Mouse (Mus musculus): Measurements from ENCODE around the gene Mis18bp1. TPM values are rescaled to one million over a fixed set of nuclear protein-coding genes. Genes with fewer than 3 reads are reported as not detected.
"Not testable (repeated sequence)": the region's sequence is repeated elsewhere in the genome, so short reads cannot be mapped to it uniquely, and the experiment has no call there.

The Mis18bp1 gene
- total and polyA plus RNA-seq, 3 experiments = 20.0 to 21.2 TPM; not detected in 1

- not testable (repeated sequence) for H3K27ac ChIP-seq (ENCODE audit: control insufficient read depth, low read depth, low read length); H3K36me3 ChIP-seq (ENCODE audit: control insufficient read depth in 1 of 2, insufficient read depth in 2 of 2, low read length in 2 of 2); H3K9me3 ChIP-seq (replicated peaks; ENCODE audit: insufficient read depth, low read length); DNase-seq (ENCODE audit: low read depth, low spot score); H3K4me3 ChIP-seq (ENCODE audit: control insufficient read depth in 1 of 2, insufficient read depth in 1 of 2, low read depth in 2 of 2, low read length in 2 of 2); H3K27me3 ChIP-seq (ENCODE audit: control insufficient read depth in 1 of 2, insufficient read depth in 2 of 2, low read length in 2 of 2); H3K9ac ChIP-seq (ENCODE audit: control insufficient read depth, low read depth, low read length, poor library complexity, severe bottlenecking); H3K79me2 ChIP-seq (ENCODE audit: control insufficient read depth, insufficient read depth, low read length, poor library complexity); H3K4me1 ChIP-seq (ENCODE audit: control insufficient read depth in 1 of 2, insufficient read depth in 2 of 2, low read length in 2 of 2)
Observed at GRCm38 (mm10) chr12:65114978-65115377, 57.4 kb downstream of the Mis18bp1 start.

GRCm38 (mm10) chr12:65113925-65114324 is 58.5 kb downstream of the Mis18bp1 start:
- no peak overlapping the region for H3K4me3 ChIP-seq (ENCODE audit: control insufficient read depth in 1 of 2, insufficient read depth in 1 of 2, low read depth in 2 of 2, low read length in 2 of 2)
- H3K36me3 ChIP-seq (ENCODE audit: control insufficient read depth in 1 of 2, insufficient read depth in 2 of 2, low read length in 2 of 2) = peaks cover 0 to 3% of the 10 kb centered on the region in 2 experiments; a peak in 2 of 4 replicates
- H3K4me1 ChIP-seq (ENCODE audit: control insufficient read depth in 1 of 2, insufficient read depth in 2 of 2, low read length in 2 of 2) = no peaks in the 10 kb centered on the region
- DNase-seq (ENCODE audit: low read depth, low spot score) = no peak
- H3K27me3 ChIP-seq (ENCODE audit: control insufficient read depth in 1 of 2, insufficient read depth in 2 of 2, low read length in 2 of 2) = no peaks in the 10 kb centered on the region
- no peak for TF ChIP-seq ZMIZ1 (IDR thresholded peaks at IDR 0.05; ENCODE audit: low read depth, low read length)
- no peak for TF ChIP-seq MEF2A (IDR thresholded peaks at IDR 0.05; ENCODE audit: extremely low read depth, insufficient replicate concordance, low read depth, low read length, poor library complexity, severe bottlenecking)
- no peak for TF ChIP-seq MAFK (IDR thresholded peaks at IDR 0.05; ENCODE audit: borderline replicate concordance, low read depth, low read length)
- TF ChIP-seq ETS1 (IDR thresholded peaks at IDR 0.05; ENCODE audit: low read depth, low read length) = no peak
- no peak for TF ChIP-seq EP300 (IDR thresholded peaks at IDR 0.05; ENCODE audit: low read depth in 1 of 2, low read length in 2 of 2)
- TF ChIP-seq SMC3 (IDR thresholded peaks at IDR 0.05; ENCODE audit: low read depth, low read length) = no peak
- no peak for TF ChIP-seq MAZ (IDR thresholded peaks at IDR 0.05; ENCODE audit: low read depth, low read length)
- no peak for TF ChIP-seq HCFC1 (IDR thresholded peaks at IDR 0.05; ENCODE audit: low read depth, low read length)
- TF ChIP-seq CTCF (IDR thresholded peaks at IDR 0.05 in 2 of 3, conservative IDR thresholded peaks at IDR 0.05 in 1 of 3; ENCODE audit: control insufficient read depth in 1 of 3, insufficient read depth in 1 of 3, low read depth in 2 of 3, low read length in 3 of 3, poor library complexity in 1 of 3, severe bottlenecking in 1 of 3) = no peak
- no peak for TF ChIP-seq MYC (IDR thresholded peaks at IDR 0.05; ENCODE audit: low read depth, low read length)
- no peak for TF ChIP-seq USF2 (IDR thresholded peaks at IDR 0.05; ENCODE audit: borderline replicate concordance in 1 of 2, insufficient read depth in 1 of 2, low read depth in 1 of 2, low read length in 2 of 2)
- H3K9ac ChIP-seq (ENCODE audit: control insufficient read depth, low read depth, low read length, poor library complexity, severe bottlenecking) = no peak overlapping the region
- no peaks in the 10 kb centered on the region for H3K9me3 ChIP-seq (replicated peaks; ENCODE audit: insufficient read depth, low read length)
- peaks cover 1% of the 10 kb centered on the region; the same call in 1 of the 2 replicates for H3K79me2 ChIP-seq (ENCODE audit: control insufficient read depth, insufficient read depth, low read length, poor library complexity)
- no peak overlapping the region for H3K27ac ChIP-seq (ENCODE audit: control insufficient read depth, low read depth, low read length)

DNA sequence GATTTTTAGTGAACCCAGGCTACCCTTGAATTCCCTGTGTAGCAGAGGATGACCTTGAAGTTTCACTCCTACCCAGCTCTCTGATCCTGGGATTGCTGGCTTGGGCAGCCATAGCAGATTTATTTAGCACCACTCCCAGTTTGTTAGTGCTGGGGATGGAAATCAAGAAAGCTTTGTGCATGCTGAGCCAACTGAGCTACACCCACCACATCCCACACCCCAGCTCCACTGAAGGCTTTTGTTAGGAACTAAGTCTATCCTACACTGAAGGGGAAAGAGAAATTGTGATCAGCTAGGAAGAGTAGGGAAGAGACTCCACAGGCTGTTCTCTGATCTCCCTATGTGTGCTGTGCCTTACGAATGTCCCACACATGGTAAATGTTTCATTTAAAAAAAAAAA is 59.6 kb downstream of the Mis18bp1 start:
- no peak overlapping the region for H3K9ac ChIP-seq (ENCODE audit: control insufficient read depth, low read depth, low read length, poor library complexity, severe bottlenecking)
- H3K27ac ChIP-seq (ENCODE audit: control insufficient read depth, low read depth, low read length) = no peak overlapping the region
- peaks cover 0 to 2% of the 10 kb centered on the region in 2 experiments; a peak in 2 of 4 replicates for H3K36me3 ChIP-seq (ENCODE audit: control insufficient read depth in 1 of 2, insufficient read depth in 2 of 2, low read length in 2 of 2)
- H3K4me1 ChIP-seq (ENCODE audit: control insufficient read depth in 1 of 2, insufficient read depth in 2 of 2, low read length in 2 of 2) = no peaks in the 10 kb centered on the region
- no peak overlapping the region for H3K4me3 ChIP-seq (ENCODE audit: control insufficient read depth in 1 of 2, insufficient read depth in 1 of 2, low read depth in 2 of 2, low read length in 2 of 2)
- DNase-seq (ENCODE audit: low read depth, low spot score) = no peak
- TF ChIP-seq MXI1 (IDR thresholded peaks at IDR 0.05; ENCODE audit: low read depth, low read length) = no peak
- TF ChIP-seq ZNF384 (IDR thresholded peaks at IDR 0.05; ENCODE audit: low read depth, low read length) = peak; percentile 57; the same call in 1 of the 2 replicates
- no peaks in the 10 kb centered on the region for H3K27me3 ChIP-seq (ENCODE audit: control insufficient read depth in 1 of 2, insufficient read depth in 2 of 2, low read length in 2 of 2)
- peaks cover 1% of the 10 kb centered on the region; the same call in 1 of the 2 replicates for H3K79me2 ChIP-seq (ENCODE audit: control insufficient read depth, insufficient read depth, low read length, poor library complexity)
- no peaks in the 10 kb centered on the region for H3K9me3 ChIP-seq (replicated peaks; ENCODE audit: insufficient read depth, low read length)

All from MEL (cell line).